Mouse (Mus musculus): ENCODE data around the gene Lrrfip2. TPM values are rescaled to one million over a fixed set of nuclear protein-coding genes. Genes with fewer than 3 reads are reported as not detected.

Lrrfip2 gene
- polyA plus RNA-seq, 1 experiment from 2014 or later, result 50.8 TPM

DNA sequence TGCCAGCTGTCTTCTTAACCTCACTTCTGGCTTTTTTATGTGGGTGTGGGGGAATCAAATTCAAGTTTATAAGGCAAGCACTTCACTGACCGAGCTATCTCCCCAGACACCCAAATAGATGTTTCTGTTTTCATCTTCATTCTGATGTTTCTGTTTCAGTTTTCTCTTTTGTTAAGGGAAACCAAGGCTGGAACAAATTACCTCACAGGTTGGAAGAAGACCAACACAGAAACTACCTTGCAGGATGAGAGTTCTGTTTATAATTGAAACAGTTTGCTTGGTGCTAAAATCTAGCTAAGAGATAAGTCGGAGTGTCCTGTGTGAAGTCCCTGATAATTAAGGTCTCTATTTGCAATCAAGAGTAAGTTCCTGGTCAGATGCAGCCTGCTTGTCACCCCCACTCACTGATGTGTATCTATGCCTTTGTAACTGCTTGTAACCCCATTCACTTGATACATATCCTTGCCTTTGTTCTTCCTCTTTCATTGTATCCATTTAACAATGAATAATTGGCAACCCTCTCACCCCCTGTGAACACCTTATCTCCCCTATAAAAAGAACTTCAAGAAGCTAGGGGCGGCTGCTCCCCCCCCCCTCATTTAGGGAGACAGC lies 30.3 kb upstream of the Lrrfip2 start:
- no peak for ATAC-seq (ENCODE audit: insufficient read depth, low FRiP score, low TSS enrichment)
- H3K4me3 ChIP-seq (ENCODE audit: low read depth, low read length), result no peak overlapping the region
- 27% methylated on average over 3 of the region's 3 CpGs for WGBS

DNA sequence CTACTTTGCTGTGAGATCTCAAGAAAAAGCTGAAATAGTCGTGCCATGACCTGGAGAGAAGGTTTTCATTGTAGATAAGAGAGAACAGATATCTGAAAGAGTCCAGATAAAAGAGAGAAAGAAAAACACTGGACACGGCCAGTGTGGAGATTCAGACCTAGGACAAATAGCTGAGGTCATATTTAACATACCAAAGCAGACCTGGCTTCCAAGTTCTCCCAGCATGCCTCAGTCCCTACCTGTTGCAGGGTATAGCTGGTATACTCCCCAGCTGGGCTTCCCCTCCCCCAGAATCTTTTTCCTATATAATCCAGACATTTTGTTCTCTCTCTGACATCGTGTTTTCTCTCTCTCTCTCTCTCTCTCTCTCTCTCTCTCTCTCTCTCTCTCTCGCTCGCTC lies 29.4 kb upstream of the Lrrfip2 start:
- DNase-seq (ENCODE audit: low spot score), result no peak
- Histone ChIP-seq H3K4me3 (ENCODE audit: low read depth, low read length) (no peak overlapping the region), H3K9me3 (ENCODE audit: control insufficient read depth, low read length) (no peaks in the 10 kb centered on the region), H3K9ac (ENCODE audit: low read length) (no peak overlapping the region), H3K4me2 (ENCODE audit: low read depth) (no peak overlapping the region), H3K4me1 (ENCODE audit: control insufficient read depth, insufficient read depth, low read length) (no peaks in the 10 kb centered on the region), H3K36me3 (ENCODE audit: control insufficient read depth, insufficient read depth, low read length) (no peaks in the 10 kb centered on the region), H3K27me3 (ENCODE audit: control insufficient read depth, insufficient read depth, low read length) (no peaks in the 10 kb centered on the region), H3K27ac (ENCODE audit: low read depth, low read length) (no peak overlapping the region)
- 17% methylated on average over 5 of the region's 5 CpGs for WGBS
- no peak for ATAC-seq (ENCODE audit: insufficient read depth, low FRiP score, low TSS enrichment)

More for the DNA sequence above, 30.3 kb upstream of the Lrrfip2 start:
- Histone ChIP-seq H3K27ac (ENCODE audit: low read depth, low read length) (no peak overlapping the region), H3K9ac (ENCODE audit: low read length) (no peak overlapping the region), H3K4me2 (ENCODE audit: low read depth) (no peak overlapping the region), H3K27me3 (ENCODE audit: control insufficient read depth, insufficient read depth, low read length) (no peaks in the 10 kb centered on the region), H3K4me1 (ENCODE audit: control insufficient read depth, insufficient read depth, low read length) (no peaks in the 10 kb centered on the region), H3K36me3 (ENCODE audit: control insufficient read depth, insufficient read depth, low read length) (no peaks in the 10 kb centered on the region), H3K9me3 (ENCODE audit: control insufficient read depth, low read length) (no peaks in the 10 kb centered on the region)
- DNase-seq (ENCODE audit: low spot score), result no peak

DNA sequence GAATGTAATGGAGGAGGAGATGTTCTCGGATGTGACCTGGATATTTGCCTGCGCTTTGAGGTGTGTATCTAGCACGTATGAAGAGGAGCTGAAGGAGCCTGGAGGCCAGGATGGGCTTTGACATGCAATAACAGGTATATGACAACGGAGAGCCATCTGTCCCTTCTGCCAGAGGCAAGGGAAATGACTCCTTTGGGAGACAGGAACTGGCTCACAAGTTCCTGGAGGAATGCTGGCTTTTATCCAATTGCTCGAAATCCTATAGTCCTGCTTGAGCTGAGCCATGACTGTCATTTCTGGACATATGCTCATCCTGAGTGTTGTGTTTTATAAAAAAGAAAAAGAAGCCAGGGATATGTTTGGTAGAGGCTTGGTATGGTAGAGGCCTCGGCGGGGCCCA lies 28.5 kb upstream of the Lrrfip2 start:
- ATAC-seq (ENCODE audit: insufficient read depth, low FRiP score, low TSS enrichment), result no peak
- 34% methylated on average over 7 of the region's 7 CpGs for WGBS

DNA sequence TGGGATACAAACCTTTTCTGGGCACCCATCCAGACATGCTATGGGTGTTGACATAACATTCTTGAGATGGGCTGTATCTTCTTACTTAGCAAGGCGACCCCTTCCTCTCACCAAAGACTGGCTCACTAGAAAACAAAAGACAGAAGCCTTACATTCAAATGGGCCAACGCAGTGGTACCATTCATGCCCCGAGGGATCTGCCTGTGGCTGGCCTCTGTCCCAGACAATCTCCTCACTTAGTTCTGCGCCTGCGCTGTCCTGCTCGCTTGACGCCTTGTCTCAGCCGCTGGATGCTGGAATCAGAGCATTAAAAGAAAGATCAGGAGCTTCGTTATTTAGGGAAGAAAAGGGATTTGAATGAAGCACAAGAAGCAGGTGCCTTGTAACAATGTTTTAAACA lies 24.7 kb upstream of the Lrrfip2 start:
- Histone ChIP-seq H3K4me3 (ENCODE audit: low read depth, low read length) (no peak overlapping the region), H3K36me3 (ENCODE audit: control insufficient read depth, insufficient read depth, low read length) (no peaks in the 10 kb centered on the region), H3K27ac (ENCODE audit: low read depth, low read length) (no peak overlapping the region), H3K9ac (ENCODE audit: low read length) (no peak overlapping the region), H3K9me3 (ENCODE audit: control insufficient read depth, low read length) (no peaks in the 10 kb centered on the region), H3K4me1 (ENCODE audit: control insufficient read depth, insufficient read depth, low read length) (no peaks in the 10 kb centered on the region), H3K27me3 (ENCODE audit: control insufficient read depth, insufficient read depth, low read length) (no peaks in the 10 kb centered on the region), H3K4me2 (ENCODE audit: low read depth) (no peak overlapping the region)
- DNase-seq (ENCODE audit: low spot score), result no peak
- ATAC-seq (ENCODE audit: insufficient read depth, low FRiP score, low TSS enrichment), result no peak
- 75% methylated on average over 9 of the region's 9 CpGs for WGBS

More for the DNA sequence above, 28.5 kb upstream of the Lrrfip2 start:
- Histone ChIP-seq H3K27ac (ENCODE audit: low read depth, low read length) (no peak overlapping the region), H3K27me3 (ENCODE audit: control insufficient read depth, insufficient read depth, low read length) (no peaks in the 10 kb centered on the region), H3K9me3 (ENCODE audit: control insufficient read depth, low read length) (no peaks in the 10 kb centered on the region), H3K4me2 (ENCODE audit: low read depth) (no peak overlapping the region), H3K9ac (ENCODE audit: low read length) (no peak overlapping the region), H3K36me3 (ENCODE audit: control insufficient read depth, insufficient read depth, low read length) (no peaks in the 10 kb centered on the region), H3K4me1 (ENCODE audit: control insufficient read depth, insufficient read depth, low read length) (no peaks in the 10 kb centered on the region), H3K4me3 (ENCODE audit: low read depth, low read length) (no peak overlapping the region)
- no peak for DNase-seq (ENCODE audit: low spot score)

DNA sequence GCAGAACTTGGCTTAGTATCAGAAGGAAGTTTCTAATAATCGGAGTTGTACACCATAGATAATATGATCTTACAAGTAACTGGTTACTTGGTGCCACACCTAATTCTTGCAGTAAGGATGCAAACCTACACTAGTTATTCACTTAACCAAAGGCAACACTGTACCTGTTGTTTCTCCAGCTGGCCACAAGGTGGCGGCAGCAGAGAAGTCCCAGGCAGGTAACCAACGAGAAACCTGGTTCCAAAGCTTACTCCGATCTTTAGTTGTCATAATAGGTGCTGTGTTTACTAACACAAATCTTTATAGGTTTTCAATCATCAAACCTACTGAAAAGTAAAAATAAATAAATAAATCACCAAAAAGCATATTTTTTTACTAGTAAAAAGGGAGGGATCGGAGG lies 24.3 kb upstream of the Lrrfip2 start:
- no peaks in the 10 kb centered on the region for H3K27me3 ChIP-seq (ENCODE audit: control insufficient read depth, insufficient read depth, low read length)
- WGBS, result 34% methylated on average over 5 of the region's 5 CpGs
- H3K4me3 ChIP-seq (ENCODE audit: low read depth, low read length), result no peak overlapping the region
- H3K9me3 ChIP-seq (ENCODE audit: control insufficient read depth, low read length), result no peaks in the 10 kb centered on the region
- no peak overlapping the region for H3K27ac ChIP-seq (ENCODE audit: low read depth, low read length)
- ATAC-seq (ENCODE audit: insufficient read depth, low FRiP score, low TSS enrichment) (no peak), DNase-seq (ENCODE audit: low spot score) (peak; percentile 48)
- H3K9ac ChIP-seq (ENCODE audit: low read length), result no peak overlapping the region
- H3K4me1 ChIP-seq (ENCODE audit: control insufficient read depth, insufficient read depth, low read length), result no peaks in the 10 kb centered on the region
- H3K36me3 ChIP-seq (ENCODE audit: control insufficient read depth, insufficient read depth, low read length), result no peaks in the 10 kb centered on the region
- no peak overlapping the region for H3K4me2 ChIP-seq (ENCODE audit: low read depth)

DNA sequence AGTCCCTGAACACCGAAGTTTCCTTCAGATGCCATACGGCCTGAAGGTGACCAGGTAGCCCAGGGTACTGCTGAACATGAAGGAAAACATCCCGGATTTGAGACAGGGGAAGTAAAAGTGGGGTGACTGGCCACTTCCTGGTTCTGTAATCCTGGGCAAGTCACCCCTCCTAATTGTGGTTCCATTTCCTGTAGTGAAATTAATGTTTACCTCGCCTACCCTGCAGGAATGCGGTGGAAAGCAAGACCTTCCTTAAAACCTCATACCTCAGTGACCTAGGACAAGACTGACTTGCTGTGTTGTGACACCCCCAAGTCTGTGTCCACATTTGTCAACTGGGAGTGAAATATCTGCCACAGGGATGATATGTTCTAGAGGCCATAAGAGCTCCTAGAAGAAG lies 22.8 kb upstream of the Lrrfip2 start:
- ATAC-seq (ENCODE audit: insufficient read depth, low FRiP score, low TSS enrichment) (no peak), DNase-seq (ENCODE audit: low spot score) (no peak)
- no peaks in the 10 kb centered on the region for H3K9me3 ChIP-seq (ENCODE audit: control insufficient read depth, low read length)
- H3K4me3 ChIP-seq (ENCODE audit: low read depth, low read length), result no peak overlapping the region
- H3K27me3 ChIP-seq (ENCODE audit: control insufficient read depth, insufficient read depth, low read length), result no peaks in the 10 kb centered on the region
- no peak overlapping the region for H3K9ac ChIP-seq (ENCODE audit: low read length)
- H3K4me2 ChIP-seq (ENCODE audit: low read depth), result no peak overlapping the region
- no peaks in the 10 kb centered on the region for H3K4me1 ChIP-seq (ENCODE audit: control insufficient read depth, insufficient read depth, low read length)
- H3K36me3 ChIP-seq (ENCODE audit: control insufficient read depth, insufficient read depth, low read length), result no peaks in the 10 kb centered on the region
- 77% methylated on average over 5 of the region's 5 CpGs for WGBS
- no peak overlapping the region for H3K27ac ChIP-seq (ENCODE audit: low read depth, low read length)

DNA sequence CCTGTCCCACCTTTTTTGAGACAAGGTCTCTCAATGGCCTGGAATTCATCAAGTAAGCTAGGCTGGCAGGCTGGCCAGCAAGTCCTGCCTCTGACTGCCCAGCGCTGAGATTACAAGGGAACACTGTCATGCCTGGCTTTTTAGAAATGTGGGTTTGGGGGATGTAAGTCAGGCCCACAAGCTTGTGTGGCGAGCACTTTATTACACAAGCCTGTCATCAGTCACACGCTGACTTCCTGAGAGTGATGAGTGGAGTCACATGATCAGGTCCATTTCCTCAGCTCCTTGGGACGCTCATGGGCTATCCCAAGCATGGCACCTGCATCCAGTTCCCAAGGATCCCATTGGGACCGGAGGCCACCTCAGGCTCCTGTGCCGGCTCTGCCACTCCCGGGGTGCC lies 21.7 kb upstream of the Lrrfip2 start:
- 71% methylated on average over 7 of the region's 7 CpGs for WGBS
- Histone ChIP-seq H3K4me1 (ENCODE audit: control insufficient read depth, insufficient read depth, low read length) (no peaks in the 10 kb centered on the region), H3K9me3 (ENCODE audit: control insufficient read depth, low read length) (no peaks in the 10 kb centered on the region), H3K27me3 (ENCODE audit: control insufficient read depth, insufficient read depth, low read length) (no peaks in the 10 kb centered on the region), H3K9ac (ENCODE audit: low read length) (no peak overlapping the region), H3K27ac (ENCODE audit: low read depth, low read length) (no peak overlapping the region), H3K36me3 (ENCODE audit: control insufficient read depth, insufficient read depth, low read length) (no peaks in the 10 kb centered on the region), H3K4me3 (ENCODE audit: low read depth, low read length) (no peak overlapping the region), H3K4me2 (ENCODE audit: low read depth) (no peak overlapping the region)
- ATAC-seq (ENCODE audit: insufficient read depth, low FRiP score, low TSS enrichment), result no peak
- DNase-seq (ENCODE audit: low spot score), result no peak

DNA sequence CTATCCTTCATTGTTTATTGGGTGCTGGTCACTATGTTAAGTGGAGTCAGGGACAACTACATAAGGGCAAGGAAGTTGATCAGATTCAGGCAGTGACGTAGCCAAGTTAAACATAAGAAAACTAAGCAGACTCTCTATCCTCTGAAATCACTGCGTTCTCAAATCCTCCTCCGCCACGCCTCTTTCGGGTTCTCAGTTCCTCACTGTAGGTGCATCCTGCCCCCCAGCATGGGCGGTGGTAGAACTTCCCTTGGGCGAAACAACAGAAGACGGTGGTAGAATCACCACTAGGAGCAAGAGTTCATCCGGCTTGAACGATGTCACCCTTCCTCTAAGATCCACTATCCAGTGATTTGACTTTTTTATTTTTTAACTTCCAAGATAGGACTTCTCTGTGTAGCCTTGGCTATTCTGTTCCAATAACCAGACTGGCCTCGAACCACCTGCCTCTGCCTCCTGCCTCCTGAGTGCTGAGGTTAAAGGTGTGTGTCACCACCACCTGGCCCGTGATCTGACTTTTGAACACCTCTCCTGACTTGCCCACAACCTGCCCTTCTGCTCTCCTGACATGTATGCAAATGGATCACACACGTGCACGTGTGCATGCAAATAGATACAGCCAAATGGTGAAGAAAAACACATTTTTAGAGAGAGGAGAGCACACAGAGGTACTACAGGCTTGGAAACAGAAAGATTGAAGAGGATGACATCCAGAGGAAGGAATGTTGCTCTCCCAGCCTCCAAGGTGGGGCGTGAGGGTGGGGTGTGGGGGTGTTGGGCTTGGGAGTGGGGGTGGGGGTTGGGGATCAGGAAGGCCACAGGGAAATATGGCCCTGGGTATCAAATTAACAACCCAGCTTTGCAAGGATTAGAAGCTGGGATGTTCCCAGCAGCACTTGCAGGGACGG lies 20.7 kb upstream of the Lrrfip2 start:
- no peaks in the 10 kb centered on the region for H3K9me3 ChIP-seq (ENCODE audit: control insufficient read depth, low read length)
- no peak overlapping the region for H3K4me2 ChIP-seq (ENCODE audit: low read depth)
- 84% methylated on average over 16 of the region's 16 CpGs for WGBS
- no peak overlapping the region for H3K27ac ChIP-seq (ENCODE audit: low read depth, low read length)
- H3K4me3 ChIP-seq (ENCODE audit: low read depth, low read length), result no peak overlapping the region
- H3K4me1 ChIP-seq (ENCODE audit: control insufficient read depth, insufficient read depth, low read length), result no peaks in the 10 kb centered on the region
- H3K27me3 ChIP-seq (ENCODE audit: control insufficient read depth, insufficient read depth, low read length), result no peaks in the 10 kb centered on the region
- DNase-seq (ENCODE audit: low spot score) (no peak), ATAC-seq (ENCODE audit: insufficient read depth, low FRiP score, low TSS enrichment) (no peak)
- H3K36me3 ChIP-seq (ENCODE audit: control insufficient read depth, insufficient read depth, low read length), result no peaks in the 10 kb centered on the region
- H3K9ac ChIP-seq (ENCODE audit: low read length), result no peak overlapping the region

DNA sequence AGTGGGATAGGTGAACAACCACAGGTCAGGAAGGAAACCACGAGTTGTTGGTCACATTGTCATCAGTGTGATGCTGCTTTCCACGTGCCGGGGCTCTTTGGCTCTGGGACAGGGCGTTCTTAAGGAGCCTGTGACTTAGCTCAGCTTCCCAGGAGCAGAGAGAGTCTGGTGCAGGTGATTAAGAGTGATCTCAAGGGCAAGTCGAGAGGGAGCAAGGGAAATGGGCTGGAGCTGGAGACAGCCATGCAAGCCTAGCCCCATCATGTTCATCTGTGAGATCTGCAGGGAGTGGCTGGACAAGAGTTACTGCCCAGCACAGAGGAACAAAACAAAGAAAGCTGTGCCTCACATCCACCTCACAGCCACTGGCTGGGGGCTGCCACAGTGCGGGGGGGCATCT lies 19.8 kb upstream of the Lrrfip2 start:
- H3K27me3 ChIP-seq (ENCODE audit: control insufficient read depth, insufficient read depth, low read length), result no peaks in the 10 kb centered on the region

More for the DNA sequence above, 19.8 kb upstream of the Lrrfip2 start:
- DNase-seq (ENCODE audit: low spot score) (no peak), ATAC-seq (ENCODE audit: insufficient read depth, low FRiP score, low TSS enrichment) (no peak)
- no peak overlapping the region for H3K4me2 ChIP-seq (ENCODE audit: low read depth)
- H3K9me3 ChIP-seq (ENCODE audit: control insufficient read depth, low read length), result no peaks in the 10 kb centered on the region
- H3K27ac ChIP-seq (ENCODE audit: low read depth, low read length), result no peak overlapping the region
- H3K4me3 ChIP-seq (ENCODE audit: low read depth, low read length), result no peak overlapping the region
- WGBS, result 74% methylated on average over 6 of the region's 6 CpGs
- H3K4me1 ChIP-seq (ENCODE audit: control insufficient read depth, insufficient read depth, low read length), result no peaks in the 10 kb centered on the region
- H3K9ac ChIP-seq (ENCODE audit: low read length), result no peak overlapping the region
- no peaks in the 10 kb centered on the region for H3K36me3 ChIP-seq (ENCODE audit: control insufficient read depth, insufficient read depth, low read length)
